Mouse (Mus musculus): ENCODE results near the gene Serinc5. TPM values are rescaled to one million over a fixed set of nuclear protein-coding genes. Genes with fewer than 3 reads are reported as not detected.

Gene Serinc5
- polyA plus RNA-seq, 1 experiment from 2014 or later = 20.8 TPM

GRCm38 (mm10) chr13:92626725-92627124, 15.8 kb downstream of the Serinc5 start:
- Histone ChIP-seq H3K36me3 (peaks cover 36% of the 10 kb centered on the region), H3K27ac (replicated peaks) (no peak overlapping the region), H3K9me3 (0 out of 2 replicates have a peak, but pooled peaks cover 3% of the 10 kb centered on the region), H3K27me3 (no peaks in the 10 kb centered on the region), H3K4me3 (no peak overlapping the region), H3K4me2 (no peak overlapping the region), H3K4me1 (replicated peaks) (peaks cover 2% of the 10 kb centered on the region), H3K9ac (no peak overlapping the region)
- ATAC-seq (ENCODE audit: low read depth) = no peak
- 97% methylated on average over 5 of the region's 5 CpGs for WGBS

- Histone ChIP-seq H3K4me2 (no peak overlapping the region), H3K27me3 (no peaks in the 10 kb centered on the region), H3K4me3 (no peak overlapping the region), H3K27ac (replicated peaks) (no peak overlapping the region), H3K9me3 (0 out of 2 replicates have a peak, but pooled peaks cover 3% of the 10 kb centered on the region), H3K9ac (no peak overlapping the region), H3K36me3 (peaks cover 36% of the 10 kb centered on the region), H3K4me1 (replicated peaks) (peaks cover 29% of the 10 kb centered on the region)
- ATAC-seq (ENCODE audit: low read depth) = no peak
- WGBS = 83% methylated on average over 3 of the region's 3 CpGs
These were observed 18.6 kb downstream of the Serinc5 start for GRCm38 (mm10) chr13:92629509-92629908.

GRCm38 (mm10) chr13:92631450-92631849, 20.6 kb downstream of the Serinc5 start:
- ATAC-seq (ENCODE audit: low read depth) = no peak
- Histone ChIP-seq H3K9me3 (0 out of 2 replicates have a peak, but pooled peaks cover 3% of the 10 kb centered on the region), H3K27me3 (no peaks in the 10 kb centered on the region), H3K4me3 (no peak overlapping the region), H3K4me2 (no peak overlapping the region), H3K4me1 (replicated peaks) (peaks cover 43% of the 10 kb centered on the region), H3K27ac (replicated peaks) (no peak overlapping the region; the same call in 1 of the 2 replicates), H3K36me3 (peaks cover 24% of the 10 kb centered on the region), H3K9ac (no peak overlapping the region)
- 42% methylated on average over 4 of the region's 4 CpGs for WGBS

- H3K9ac ChIP-seq = 0 out of 2 replicates have a peak overlapping the region, but pooled peaks have one; percentile 19
These were observed 21.7 kb downstream of the Serinc5 start for GRCm38 (mm10) chr13:92632550-92632949.

GRCm38 (mm10) chr13:92635040-92635439, 24.1 kb downstream of the Serinc5 start:
- no peak overlapping the region for H3K4me3 ChIP-seq
- H3K27me3 ChIP-seq = no peaks in the 10 kb centered on the region
- no peak for ATAC-seq (ENCODE audit: low read depth)
- H3K4me2 ChIP-seq = no peak overlapping the region
- H3K9ac ChIP-seq = no peak overlapping the region
- H3K27ac ChIP-seq (replicated peaks) = no peak overlapping the region
- no peaks in the 10 kb centered on the region for H3K36me3 ChIP-seq
- no peaks in the 10 kb centered on the region for H3K9me3 ChIP-seq
- WGBS = 16% methylated on average over 2 of the region's 2 CpGs
- H3K4me1 ChIP-seq (replicated peaks) = peaks cover 72% of the 10 kb centered on the region

More at GRCm38 (mm10) chr13:92632550-92632949, 21.7 kb downstream of the Serinc5 start:
- Histone ChIP-seq H3K27me3 (no peaks in the 10 kb centered on the region), H3K27ac (replicated peaks) (no peak overlapping the region), H3K9me3 (0 out of 2 replicates have a peak, but pooled peaks cover 3% of the 10 kb centered on the region), H3K36me3 (peaks cover 13% of the 10 kb centered on the region), H3K4me2 (no peak overlapping the region), H3K4me1 (replicated peaks) (peaks cover 54% of the 10 kb centered on the region), H3K4me3 (no peak overlapping the region)
- WGBS = 43% methylated on average over 4 of the region's 4 CpGs
- ATAC-seq (ENCODE audit: low read depth) = no peak

- Histone ChIP-seq H3K9me3 (no peaks in the 10 kb centered on the region), H3K36me3 (no peaks in the 10 kb centered on the region), H3K27me3 (no peaks in the 10 kb centered on the region), H3K4me3 (no peak overlapping the region), H3K4me2 (0 out of 2 replicates have a peak overlapping the region, but pooled peaks have one; percentile 35), H3K4me1 (replicated peaks) (peaks cover 72% of the 10 kb centered on the region), H3K9ac (no peak overlapping the region), H3K27ac (replicated peaks) (no peak overlapping the region)
- WGBS = 54% methylated on average over 6 of the region's 6 CpGs
- no peak for ATAC-seq (ENCODE audit: low read depth)
These were observed 25.5 kb downstream of the Serinc5 start for GRCm38 (mm10) chr13:92636226-92636909.

- Histone ChIP-seq H3K27ac (replicated peaks) (peak overlapping the region; percentile 40), H3K4me2 (peak overlapping the region; percentile 35; the same call in 1 of the 2 replicates), H3K27me3 (no peaks in the 10 kb centered on the region), H3K9me3 (no peaks in the 10 kb centered on the region), H3K4me1 (replicated peaks) (peaks cover 68% of the 10 kb centered on the region), H3K4me3 (no peak overlapping the region), H3K36me3 (no peaks in the 10 kb centered on the region), H3K9ac (peak overlapping the region; percentile 44; the same call in 1 of the 2 replicates)
- peak; percentile 83 for ATAC-seq (ENCODE audit: low read depth)
- under 1% methylated on average over 7 of the region's 7 CpGs for WGBS
These were observed 26.0 kb downstream of the Serinc5 start for GRCm38 (mm10) chr13:92636910-92637275.

- H3K4me3 ChIP-seq = no peak overlapping the region
- no peaks in the 10 kb centered on the region for H3K36me3 ChIP-seq
- H3K27me3 ChIP-seq = no peaks in the 10 kb centered on the region
- 67% methylated on average over 12 of the region's 12 CpGs for WGBS
- no peaks in the 10 kb centered on the region for H3K9me3 ChIP-seq
- no peak overlapping the region for H3K4me2 ChIP-seq
- H3K4me1 ChIP-seq (replicated peaks) = peaks cover 46% of the 10 kb centered on the region
- no peak overlapping the region for H3K27ac ChIP-seq (replicated peaks)
- ATAC-seq (ENCODE audit: low read depth) = no peak
- no peak overlapping the region for H3K9ac ChIP-seq
These were observed 28.5 kb downstream of the Serinc5 start for GRCm38 (mm10) chr13:92639093-92640014.

- no peaks in the 10 kb centered on the region for H3K36me3 ChIP-seq
- 87% methylated on average over 3 of the region's 3 CpGs for WGBS
- peaks cover 15% of the 10 kb centered on the region for H3K4me1 ChIP-seq (replicated peaks)
- H3K4me3 ChIP-seq = no peak overlapping the region
- H3K27ac ChIP-seq (replicated peaks) = no peak overlapping the region
- H3K4me2 ChIP-seq = no peak overlapping the region
- no peaks in the 10 kb centered on the region for H3K9me3 ChIP-seq
- no peaks in the 10 kb centered on the region for H3K27me3 ChIP-seq
- H3K9ac ChIP-seq = no peak overlapping the region
- ATAC-seq (ENCODE audit: low read depth) = no peak
These were observed 33.3 kb downstream of the Serinc5 start for GRCm38 (mm10) chr13:92644199-92644598.

- Histone ChIP-seq H3K36me3 (no peaks in the 10 kb centered on the region), H3K4me2 (no peak overlapping the region), H3K9ac (no peak overlapping the region), H3K4me1 (replicated peaks) (peaks cover 9% of the 10 kb centered on the region), H3K9me3 (no peaks in the 10 kb centered on the region), H3K27ac (replicated peaks) (no peak overlapping the region), H3K4me3 (no peak overlapping the region), H3K27me3 (no peaks in the 10 kb centered on the region)
- WGBS = 68% methylated on average over 6 of the region's 6 CpGs
- ATAC-seq (ENCODE audit: low read depth) = no peak
These were observed 33.9 kb downstream of the Serinc5 start for GRCm38 (mm10) chr13:92644753-92645152.

GRCm38 (mm10) chr13:92647695-92648094, 36.8 kb downstream of the Serinc5 start:
- Histone ChIP-seq H3K27ac (replicated peaks) (no peak overlapping the region), H3K4me3 (no peak overlapping the region), H3K4me1 (replicated peaks) (peaks cover 13% of the 10 kb centered on the region), H3K9ac (no peak overlapping the region), H3K4me2 (no peak overlapping the region), H3K36me3 (no peaks in the 10 kb centered on the region), H3K27me3 (no peaks in the 10 kb centered on the region), H3K9me3 (no peaks in the 10 kb centered on the region)
- WGBS = 93% methylated on average over 2 of the region's 2 CpGs
- no peak for ATAC-seq (ENCODE audit: low read depth)

- Histone ChIP-seq H3K4me2 (no peak overlapping the region), H3K27ac (replicated peaks) (no peak overlapping the region), H3K27me3 (no peaks in the 10 kb centered on the region), H3K4me1 (replicated peaks) (peaks cover 19% of the 10 kb centered on the region), H3K36me3 (no peaks in the 10 kb centered on the region), H3K9me3 (no peaks in the 10 kb centered on the region), H3K9ac (no peak overlapping the region), H3K4me3 (no peak overlapping the region)
- WGBS = 87% methylated on average over 10 of the region's 10 CpGs
- no peak for ATAC-seq (ENCODE audit: low read depth)
These were observed 38.2 kb downstream of the Serinc5 start for GRCm38 (mm10) chr13:92649111-92649510.
